Mouse (Mus musculus) neural tube, embryonic 11.5 days (tissue): ENCODE data around the gene Acss3. TPM values are rescaled to one million over a fixed set of nuclear protein-coding genes. Genes with fewer than 3 reads are reported as not detected.
A peak's percentile ranks its signal among the peaks of the same experiment; 100 is the strongest.

Source experiments
- ATAC-seq: fragments of 200-750 bp; cut with Nextera tagmentation; 2 replicates; pipeline ENCODE4 v1.8.0; 2017; ENCODE audit warnings: moderate number of reproducible peaks, mild to moderate bottlenecking, moderate TSS enrichment, moderate library complexity; ENCODE audit not compliant: insufficient read depth, low FRiP score, low TSS enrichment
- DNase-seq: peaks from one replicate; pipeline ENCODE4 v3.0.0-alpha.2; 2015; ENCODE audit warnings: low spot score
- H3K27ac ChIP-seq: fragments of 300-500 bp; sonication (generic); 2 replicates; pipeline ENCODE4 v1.5.1; 2014; ENCODE audit warnings: low read depth, mild to moderate bottlenecking, low read length
- H3K27me3 ChIP-seq: fragments of 300-500 bp; sonication (generic); 2 replicates; pipeline ENCODE4 v1.6.1; 2014; ENCODE audit warnings: mild to moderate bottlenecking, low read length, mixed read lengths; ENCODE audit not compliant: control insufficient read depth, insufficient read depth
- H3K36me3 ChIP-seq: fragments of 300-500 bp; sonication (generic); 2 replicates; pipeline ENCODE4 v1.6.1; 2014; ENCODE audit warnings: mild to moderate bottlenecking, low read length, moderate library complexity, mixed read lengths; ENCODE audit not compliant: control insufficient read depth, insufficient read depth
- H3K4me1 ChIP-seq: fragments of 300-500 bp; sonication (generic); 2 replicates; pipeline ENCODE4 v1.6.1; 2014; ENCODE audit warnings: low read length, mixed read lengths; ENCODE audit not compliant: control insufficient read depth, insufficient read depth
- H3K4me2 ChIP-seq: fragments of 300-500 bp; sonication (generic); 2 replicates; pipeline ENCODE4 v1.6.1; 2014; ENCODE audit warnings: low read depth, mild to moderate bottlenecking, moderate library complexity
- H3K4me3 ChIP-seq: fragments of 300-500 bp; sonication (generic); 2 replicates; pipeline ENCODE4 v1.5.1; 2014; ENCODE audit warnings: low read depth, low read length
- H3K9ac ChIP-seq: fragments of 300-500 bp; sonication (generic); 2 replicates; pipeline ENCODE4 v1.6.1; 2014; ENCODE audit warnings: mild to moderate bottlenecking, low read length
- H3K9me3 ChIP-seq: fragments of 300-500 bp; sonication (generic); 2 replicates; pipeline ENCODE4 v1.6.1; 2016; ENCODE audit warnings: low read length; ENCODE audit not compliant: control insufficient read depth
- WGBS: fragments of 180-500 bp; shearing (Covaris S2); extraction: QIAGEN DNeasy Blood & Tissue Kit; methylation state at CpG from one replicate; pipeline ENCODE4 v1.1.7; 2014; 5-methylcytosine and 5-hydroxymethylcytosine counted together
- polyA plus RNA-seq: library from polyadenylated mRNA; unstranded; fragments of >200 nt; fragmentation: Nextera tagmentation; extraction: Ambion mirVana; gene quantifications from 2 replicates; pipeline ENCODE4 v1.2.1, GENCODE M21; 2014

Gene Acss3
- polyA plus RNA-seq: 2.3 and 2.6 TPM in 2 replicates

- no peak within 1 kb of the TSS for H3K27ac ChIP-seq
- WGBS: 2% methylated on average over 17 of the region's 17 CpGs
- peak; percentile 89 for ATAC-seq
Observed at GRCm38 (mm10) chr10:107123529-107124335, at the start of gene Acss3. TSS of gene Acss3 (minus strand) at chr10:107123668.

GRCm38 (mm10) chr10:107172003-107172689 lies 48.7 kb upstream of the Acss3 start:
- Histone ChIP-seq H3K36me3 (no peaks in the 10 kb centered on the region), H3K4me3 (no peak overlapping the region), H3K27ac (no peak overlapping the region), H3K9me3 (no peaks in the 10 kb centered on the region), H3K4me2 (no peak overlapping the region), H3K4me1 (no peaks in the 10 kb centered on the region), H3K9ac (no peak overlapping the region), H3K27me3 (no peaks in the 10 kb centered on the region)
- DNase-seq (no peak), ATAC-seq (no peak)
- 84% methylated on average over 3 of the region's 3 CpGs for WGBS

More at GRCm38 (mm10) chr10:107123529-107124335, at the start of gene Acss3:
- H3K36me3 ChIP-seq: no peaks in the 10 kb centered on the region
- no peaks in the 10 kb centered on the region for H3K27me3 ChIP-seq
- peak within 1 kb of the TSS; percentile 54 for H3K4me2 ChIP-seq
- H3K9me3 ChIP-seq: no peaks in the 10 kb centered on the region
- peak; percentile 75 for DNase-seq
- H3K4me3 ChIP-seq: peak within 1 kb of the TSS; percentile 42
- H3K4me1 ChIP-seq: 0 out of 2 replicates have a peak, but pooled peaks cover 5% of the 10 kb centered on the region
- peak within 1 kb of the TSS; percentile 49 for H3K9ac ChIP-seq

DNA sequence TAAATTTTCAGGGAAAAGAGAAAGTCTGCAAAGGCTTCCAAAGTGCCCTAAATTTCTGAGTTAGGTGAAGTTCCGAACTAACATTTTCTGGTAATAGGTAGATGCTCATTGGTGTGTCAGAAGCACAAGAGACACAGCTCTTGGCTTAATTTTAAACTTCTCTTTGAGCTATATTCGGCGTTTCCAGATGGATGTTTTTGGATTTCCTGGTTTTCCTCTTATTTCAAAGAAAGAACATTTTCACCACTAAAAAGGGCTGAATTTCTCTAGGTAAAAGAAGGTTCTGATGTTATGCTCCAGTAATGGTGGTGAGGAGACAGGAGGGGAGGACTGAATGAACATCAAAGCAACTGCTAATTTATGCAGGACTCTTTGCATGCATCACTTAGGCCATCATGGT lies 43.0 kb upstream of the Acss3 start:
- WGBS: 89% methylated on average over 3 of the region's 3 CpGs
- H3K36me3 ChIP-seq: no peaks in the 10 kb centered on the region
- no peak overlapping the region for H3K4me3 ChIP-seq
- DNase-seq (no peak), ATAC-seq (no peak)
- no peaks in the 10 kb centered on the region for H3K4me1 ChIP-seq
- H3K27ac ChIP-seq: no peak overlapping the region
- no peaks in the 10 kb centered on the region for H3K27me3 ChIP-seq
- no peak overlapping the region for H3K9ac ChIP-seq
- no peak overlapping the region for H3K4me2 ChIP-seq
- no peaks in the 10 kb centered on the region for H3K9me3 ChIP-seq

- 91% methylated on average over 1 of the region's 1 CpGs for WGBS
- no peak overlapping the region for H3K4me2 ChIP-seq
- no peak overlapping the region for H3K9ac ChIP-seq
- H3K27ac ChIP-seq: no peak overlapping the region
- H3K27me3 ChIP-seq: no peaks in the 10 kb centered on the region
- DNase-seq (no peak), ATAC-seq (no peak)
- no peak overlapping the region for H3K4me3 ChIP-seq
- no peaks in the 10 kb centered on the region for H3K9me3 ChIP-seq
- H3K36me3 ChIP-seq: no peaks in the 10 kb centered on the region
- no peaks in the 10 kb centered on the region for H3K4me1 ChIP-seq
Observed at GRCm38 (mm10) chr10:107148759-107149158, 25.3 kb upstream of the Acss3 start.

- Histone ChIP-seq H3K9me3 (no peaks in the 10 kb centered on the region), H3K36me3 (no peaks in the 10 kb centered on the region), H3K9ac (no peak overlapping the region), H3K27me3 (no peaks in the 10 kb centered on the region), H3K4me3 (no peak overlapping the region), H3K27ac (no peak overlapping the region), H3K4me1 (no peaks in the 10 kb centered on the region), H3K4me2 (no peak overlapping the region)
- ATAC-seq (no peak), DNase-seq (no peak)
- 60% methylated on average over 1 of the region's 1 CpGs for WGBS
Observed at GRCm38 (mm10) chr10:107144016-107144415, 20.5 kb upstream of the Acss3 start.

DNA sequence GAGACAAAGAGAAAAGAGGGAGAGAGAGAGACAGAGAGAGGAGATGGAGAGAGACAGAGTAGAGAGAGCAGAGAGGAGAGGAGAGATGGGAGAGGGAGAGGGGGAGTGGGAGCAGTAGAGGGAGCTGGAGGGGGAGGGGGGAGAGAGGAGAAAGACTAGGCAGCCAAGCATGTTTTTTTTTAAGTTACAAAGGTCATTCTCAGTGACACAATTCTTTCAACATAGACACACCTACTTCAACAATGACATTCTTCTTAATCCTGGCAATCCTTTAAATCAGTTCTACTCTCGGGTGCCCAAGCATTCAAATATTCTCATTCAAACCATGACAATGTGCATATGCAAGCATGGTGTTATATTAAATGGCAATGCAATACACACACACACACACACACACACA lies 19.4 kb upstream of the Acss3 start:
- Histone ChIP-seq H3K4me2 (no peak overlapping the region), H3K9me3 (no peaks in the 10 kb centered on the region), H3K4me1 (no peaks in the 10 kb centered on the region), H3K27ac (no peak overlapping the region), H3K9ac (no peak overlapping the region), H3K4me3 (no peak overlapping the region), H3K36me3 (no peaks in the 10 kb centered on the region), H3K27me3 (no peaks in the 10 kb centered on the region)
- WGBS: 63% methylated on average over 1 of the region's 1 CpGs
- ATAC-seq (no peak), DNase-seq (no peak)

- 11% methylated on average over 9 of the region's 9 CpGs for WGBS
- H3K9ac ChIP-seq: peak overlapping the region; percentile 49
- H3K4me3 ChIP-seq: peak overlapping the region; percentile 42
- peak overlapping the region; percentile 54 for H3K4me2 ChIP-seq
- no peak overlapping the region for H3K27ac ChIP-seq
- H3K4me1 ChIP-seq: 0 out of 2 replicates have a peak, but pooled peaks cover 5% of the 10 kb centered on the region
- no peaks in the 10 kb centered on the region for H3K9me3 ChIP-seq
- ATAC-seq (no peak; the same call in 1 of the 2 replicates), DNase-seq (no peak)
- no peaks in the 10 kb centered on the region for H3K27me3 ChIP-seq
- no peaks in the 10 kb centered on the region for H3K36me3 ChIP-seq
Observed at GRCm38 (mm10) chr10:107122744-107123528, 532 bp downstream of the Acss3 start.

GRCm38 (mm10) chr10:107121301-107121700 lies 2.2 kb downstream of the Acss3 start:
- Histone ChIP-seq H3K27me3 (no peaks in the 10 kb centered on the region), H3K9ac (no peak overlapping the region), H3K36me3 (no peaks in the 10 kb centered on the region), H3K27ac (no peak overlapping the region), H3K4me3 (no peak overlapping the region), H3K4me1 (0 out of 2 replicates have a peak, but pooled peaks cover 5% of the 10 kb centered on the region), H3K4me2 (no peak overlapping the region), H3K9me3 (no peaks in the 10 kb centered on the region)
- no peak for DNase-seq
- ATAC-seq: no peak
- WGBS: 96% methylated on average over 9 of the region's 9 CpGs
